Mouse (Mus musculus): Measurements from ENCODE around the gene Ube2v1.
A peak's percentile ranks its signal among the peaks of the same experiment; 100 is the strongest.

Ube2v1 gene

GRCm38 (mm10) chr2:167588774-167589577, 42.9 kb downstream of the Ube2v1 start:
- DNase-seq, result peak; percentile 61 to 63

DNA sequence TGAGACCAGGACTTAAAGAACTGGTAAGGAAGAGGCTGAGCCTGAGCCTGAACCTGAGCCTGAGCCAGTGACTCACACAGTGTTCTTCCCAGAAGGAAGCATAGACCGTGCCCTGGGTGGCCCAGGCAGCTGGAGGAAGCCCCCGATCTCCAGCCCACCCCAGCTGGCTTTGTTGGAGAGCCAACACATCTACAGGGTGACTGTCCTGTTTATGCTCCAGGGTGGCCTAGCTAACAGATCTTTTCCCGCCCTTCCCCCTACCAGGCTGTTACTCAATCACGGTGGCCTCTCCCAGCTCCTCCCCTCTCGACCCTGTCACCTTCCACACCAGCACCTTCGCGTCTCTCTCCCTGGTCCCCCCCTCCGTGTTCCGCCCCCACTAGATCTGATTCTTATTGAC, 44.9 kb downstream of the Ube2v1 start:
- DNase-seq, result no peak

DNA sequence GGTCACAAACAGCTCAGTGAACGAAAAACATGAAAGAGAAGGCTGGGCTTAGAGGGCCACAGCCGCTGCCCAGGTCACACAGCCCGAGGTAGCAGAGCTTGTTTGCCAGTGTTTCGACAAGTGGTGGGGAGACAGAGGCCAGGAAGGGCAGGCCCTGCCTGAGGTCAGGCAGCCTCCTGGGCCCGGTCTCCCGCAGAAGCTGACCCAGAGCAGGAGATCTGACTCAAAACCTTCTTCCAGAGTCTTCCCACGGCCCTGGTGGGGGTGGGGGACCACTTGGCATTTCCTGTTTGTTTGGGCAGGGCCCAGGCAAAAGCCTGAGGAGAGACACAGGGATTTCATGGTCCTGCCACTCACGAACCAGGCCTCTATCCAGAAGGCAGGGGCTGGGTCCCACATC, 45.9 kb downstream of the Ube2v1 start:
- no peak for DNase-seq

GRCm38 (mm10) chr2:167585273-167585672, 46.6 kb downstream of the Ube2v1 start:
- DNase-seq, result no peak

DNA sequence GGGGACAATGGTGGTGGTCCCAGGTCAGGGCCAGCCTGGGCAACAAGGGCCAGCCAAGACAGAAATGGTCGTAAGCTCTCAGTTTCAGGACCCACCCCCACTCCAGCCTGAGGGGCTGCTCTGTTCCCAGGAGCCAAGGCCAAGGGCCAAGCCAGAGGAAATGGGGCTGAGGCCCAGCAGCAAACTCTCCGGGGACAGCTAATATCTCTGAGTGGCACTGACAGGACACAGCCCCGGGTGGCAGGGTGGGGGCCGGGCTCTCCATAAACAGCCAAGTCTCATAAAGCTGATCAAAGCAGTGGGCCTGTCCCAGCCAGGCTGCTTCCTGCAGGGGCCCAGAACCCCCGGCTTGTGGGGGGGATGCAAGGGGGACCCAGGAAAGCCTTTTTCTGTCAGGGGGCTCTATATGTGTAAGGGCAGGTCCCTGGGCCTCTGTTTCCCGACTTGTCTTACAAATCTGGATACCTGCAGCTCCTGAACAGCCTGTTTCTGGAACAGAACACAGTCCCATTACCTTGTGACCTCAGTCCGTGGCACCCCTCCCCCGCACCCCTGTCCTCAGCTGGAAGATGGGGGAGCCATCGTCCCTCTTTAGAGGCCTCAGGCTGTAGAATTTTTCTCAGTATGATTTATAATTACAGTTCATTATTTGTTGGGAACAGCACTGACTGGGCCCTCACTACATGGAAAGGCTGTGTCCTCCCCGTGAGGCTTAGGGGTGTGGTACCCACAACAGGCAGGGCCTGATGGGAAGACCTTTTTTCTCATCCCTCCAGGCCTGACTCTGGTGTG, 48.5 kb downstream of the Ube2v1 start:
- DNase-seq, result no peak

- peak; percentile 55 to 57 for DNase-seq
Measured at GRCm38 (mm10) chr2:167578521-167578920, 53.4 kb downstream of the Ube2v1 start.

- no peak for DNase-seq
Measured at GRCm38 (mm10) chr2:167577186-167577785, 54.6 kb downstream of the Ube2v1 start.

- DNase-seq, result no peak
Measured at GRCm38 (mm10) chr2:167576121-167576620, 55.7 kb downstream of the Ube2v1 start.

DNA sequence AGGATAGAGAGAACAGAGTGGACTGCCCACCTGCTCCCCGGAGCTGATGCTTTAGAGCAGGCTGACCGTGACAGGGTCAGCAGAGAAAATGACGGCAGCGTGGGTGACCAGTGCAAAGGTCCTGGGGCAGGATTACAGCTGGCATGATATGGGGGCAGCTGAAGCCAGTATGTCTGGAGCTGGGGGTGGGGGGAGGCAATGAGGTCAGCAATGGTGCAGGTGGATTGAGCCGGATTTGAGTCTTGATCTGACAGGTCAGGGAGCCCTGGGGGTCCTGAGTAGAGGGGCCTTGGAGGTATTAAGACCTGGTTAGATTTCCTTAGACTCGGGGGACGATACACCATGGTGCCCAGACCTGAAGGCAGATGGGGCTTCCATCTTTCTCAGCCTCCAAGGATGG, 56.3 kb downstream of the Ube2v1 start:
- no peak for DNase-seq

- DNase-seq, result no peak
Measured at GRCm38 (mm10) chr2:167574814-167575213, 57.1 kb downstream of the Ube2v1 start.

DNA sequence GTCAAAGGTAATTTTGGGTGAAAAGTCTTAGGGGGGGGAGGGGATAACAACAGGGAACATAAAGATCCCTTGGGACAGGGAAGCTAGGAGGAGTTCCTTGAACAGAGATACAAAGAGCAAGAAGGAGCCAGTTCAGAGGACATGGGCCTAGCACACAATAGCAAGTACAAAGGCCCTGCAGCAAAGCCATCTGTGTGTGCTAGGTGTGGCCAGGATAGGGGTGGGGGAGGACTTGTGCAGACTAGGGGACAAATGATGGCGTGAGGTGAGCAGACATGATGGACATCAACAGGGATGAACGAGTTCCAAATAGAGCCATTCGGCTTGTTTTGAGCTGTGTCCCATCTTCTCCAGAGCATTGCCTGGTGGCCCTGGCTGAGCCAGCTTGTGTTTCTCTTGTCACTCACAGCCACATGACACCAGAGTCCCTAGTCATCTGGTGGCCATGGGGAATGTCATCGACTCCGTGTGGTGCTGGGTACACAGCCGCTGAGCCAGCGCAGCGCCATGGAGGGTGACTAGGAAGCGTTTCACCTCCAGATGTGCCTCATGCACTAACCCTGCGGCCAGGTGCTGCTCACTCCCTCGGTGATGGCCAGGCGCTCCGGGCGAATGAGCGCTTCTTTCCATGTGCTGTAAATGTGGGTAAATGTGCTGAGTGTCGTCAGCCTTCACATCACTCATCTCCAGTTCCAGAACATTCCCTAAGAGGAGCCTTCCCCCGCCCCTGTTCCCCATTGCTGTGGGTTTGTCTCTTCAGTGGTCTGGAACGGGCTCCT, 60.3 kb downstream of the Ube2v1 start:
- DNase-seq, result no peak

- DNase-seq, result no peak
Measured at GRCm38 (mm10) chr2:167570815-167571214, 61.1 kb downstream of the Ube2v1 start.

DNA sequence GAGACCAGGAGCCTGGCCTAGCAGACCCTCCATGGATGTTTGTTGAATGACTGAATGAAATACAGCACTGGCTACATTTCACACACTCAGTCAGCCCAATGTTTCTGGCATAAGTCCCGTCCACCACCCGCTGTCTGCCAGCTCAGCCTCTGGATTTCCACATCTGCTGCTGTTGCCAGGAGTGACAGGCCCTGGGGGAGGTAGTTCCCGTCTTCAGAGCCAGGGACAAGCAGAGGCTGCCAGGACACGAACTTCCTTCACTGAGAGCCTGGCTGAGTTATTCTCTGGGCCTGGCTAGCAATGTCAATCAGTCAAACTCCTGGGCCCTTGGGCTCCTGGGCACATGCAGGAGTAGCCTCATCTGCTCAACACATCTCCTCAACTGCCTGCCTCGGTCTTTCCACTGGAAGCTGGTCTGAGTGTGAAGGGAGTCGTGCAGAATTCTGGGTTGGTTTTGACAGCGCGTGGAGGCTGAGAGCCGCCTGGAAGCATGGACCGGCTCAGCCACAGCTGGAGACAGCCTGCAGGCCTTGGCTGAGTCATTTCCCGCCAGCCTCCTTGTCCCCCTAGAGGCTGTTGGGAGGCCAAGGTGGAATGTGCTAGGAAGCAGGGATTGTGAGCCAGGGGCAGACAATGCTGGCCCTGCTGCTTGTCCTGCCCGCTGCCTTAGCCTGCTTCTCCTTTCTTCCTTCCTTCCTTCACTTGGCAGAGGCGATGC, 61.8 kb downstream of the Ube2v1 start:
- no peak for DNase-seq

DNA sequence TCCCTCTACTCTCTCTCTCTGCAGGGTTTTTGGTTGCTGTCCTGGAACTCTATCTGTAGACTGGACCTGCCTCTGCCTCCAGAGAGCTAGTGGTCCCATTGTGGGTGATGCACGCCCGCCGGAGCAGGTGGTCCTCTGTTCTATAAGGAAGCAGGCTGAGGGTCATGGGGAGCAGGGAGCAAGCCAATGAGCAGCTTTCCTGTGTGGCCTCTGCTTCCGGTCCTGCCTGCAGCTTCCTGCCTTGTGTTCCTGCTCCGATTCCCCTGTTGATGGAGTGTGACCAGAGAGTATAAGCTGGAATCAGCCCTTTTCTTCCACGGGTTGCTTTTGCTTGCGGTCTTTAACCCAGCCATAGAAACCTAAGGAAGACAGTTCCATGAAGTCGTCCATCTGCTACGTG, 63.8 kb downstream of the Ube2v1 start:
- DNase-seq, result no peak

- peak; percentile 57 to 60 for DNase-seq
Measured at GRCm38 (mm10) chr2:167565682-167566081, 66.2 kb downstream of the Ube2v1 start.

GRCm38 (mm10) chr2:167565312-167565656, 66.6 kb downstream of the Ube2v1 start:
- no peak for DNase-seq

DNA sequence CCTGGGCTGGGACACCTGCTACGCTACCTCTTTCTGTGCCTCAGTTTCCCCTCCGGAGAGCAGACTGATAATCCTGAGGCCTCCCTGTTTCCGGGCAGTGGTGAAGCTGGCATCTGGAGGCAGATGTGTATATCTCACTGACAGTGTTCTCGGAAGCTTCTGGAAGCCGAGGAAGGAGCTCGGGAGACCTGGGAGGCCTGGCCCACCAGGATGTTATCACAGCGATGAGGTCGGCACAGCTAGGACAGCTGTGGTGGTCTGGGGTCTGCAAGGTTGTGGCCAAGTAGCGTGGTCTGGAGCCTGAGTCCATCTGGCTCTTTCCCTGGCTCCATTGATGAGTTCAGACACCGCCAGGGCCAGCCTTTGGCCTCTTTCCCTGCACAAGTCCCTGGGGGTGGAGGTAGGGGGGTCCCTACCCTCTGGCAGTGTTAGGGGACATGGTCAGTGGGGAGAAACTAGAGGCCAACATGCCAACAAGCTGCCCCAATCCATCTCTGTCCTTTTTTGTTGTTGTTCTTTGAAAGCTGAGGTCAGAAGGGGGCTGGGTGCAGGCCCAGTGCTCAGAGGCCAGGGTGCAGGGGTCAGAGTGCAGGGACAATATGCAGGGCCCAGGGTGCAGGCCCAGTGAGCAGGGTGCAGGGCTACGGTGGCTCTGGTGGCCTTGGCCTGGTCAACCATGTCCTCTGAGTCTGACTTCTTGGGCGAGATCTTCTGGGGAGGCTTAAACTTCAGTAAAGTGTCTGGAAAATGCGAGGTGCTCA, 67.2 kb downstream of the Ube2v1 start:
- DNase-seq, result no peak

DNA sequence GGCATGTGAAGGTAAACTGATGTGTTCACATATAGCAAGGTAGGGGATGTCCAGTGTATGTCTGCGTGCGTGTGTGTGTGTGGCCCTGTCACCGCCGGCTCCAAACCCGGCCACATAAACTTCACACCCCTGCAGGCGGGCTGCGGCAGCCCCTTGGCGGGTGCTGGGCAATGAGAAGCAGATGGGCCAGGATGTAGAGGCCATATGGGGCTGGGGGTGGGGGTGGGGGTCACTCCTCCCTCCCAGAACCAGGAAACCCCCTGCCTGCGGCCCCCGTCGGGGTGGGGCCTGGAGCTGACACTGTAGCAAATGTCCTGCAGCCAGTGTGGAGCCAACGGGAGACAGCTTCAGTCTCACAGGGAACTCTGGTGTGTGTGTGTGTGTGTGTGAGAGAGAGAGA, 68.2 kb downstream of the Ube2v1 start:
- DNase-seq, result no peak

DNA sequence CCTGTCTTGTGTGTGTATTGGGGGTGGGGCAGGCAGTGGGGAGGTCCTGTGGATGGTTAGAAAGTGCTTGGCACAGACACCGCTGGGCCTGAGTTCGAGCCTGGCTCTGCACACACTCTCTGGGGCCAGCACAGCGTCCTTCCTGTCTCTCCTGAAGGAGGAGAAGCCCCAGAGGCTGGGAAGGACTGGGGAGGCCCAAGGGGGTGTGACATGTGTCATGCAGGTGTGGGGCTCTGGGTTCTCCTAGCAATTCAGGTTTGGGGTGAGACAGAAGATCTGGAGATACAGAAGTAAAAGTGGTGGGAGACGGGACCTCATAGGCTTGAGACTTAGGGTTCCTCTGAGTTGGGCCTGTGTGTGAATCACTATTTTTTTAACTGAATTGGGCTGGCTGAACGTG, 68.9 kb downstream of the Ube2v1 start:
- no peak for DNase-seq

DNA sequence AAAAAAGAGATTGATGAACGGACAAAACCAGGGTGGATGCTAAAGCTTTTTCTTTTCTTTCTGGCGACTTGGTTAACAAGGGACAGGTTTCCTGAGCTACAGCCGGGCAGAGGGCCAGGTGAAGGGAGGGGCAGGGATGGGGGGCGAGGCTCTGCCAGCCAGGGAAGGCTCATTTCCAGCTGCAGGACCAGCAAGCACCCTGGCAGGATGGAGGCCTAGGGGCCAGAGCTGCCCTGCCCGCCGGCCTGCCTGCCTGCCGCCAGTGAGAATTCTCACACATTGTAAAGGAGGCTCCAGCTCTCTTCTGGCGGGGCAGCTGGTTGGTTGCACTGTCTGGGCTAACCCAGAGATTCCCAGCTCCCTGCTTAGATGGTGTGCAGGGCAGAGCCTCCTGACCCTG, 69.8 kb downstream of the Ube2v1 start:
- no peak for DNase-seq

- DNase-seq, result no peak
Measured at GRCm38 (mm10) chr2:167559413-167559812, 72.5 kb downstream of the Ube2v1 start.

Data from B cell, adult 2 months (primary cell).